Mouse (Mus musculus) cerebellum, adult 2 months (tissue): ENCODE results near the gene Adam1a.

Source experiments
- CTCF ChIP-seq: fragments of 200-500 bp; IDR thresholded peaks from 2 replicates; pipeline ENCODE4 v1.5.1; 2011; ENCODE audit warnings: low read depth, mild to moderate bottlenecking, control low read depth, low read length, moderate library complexity, borderline replicate concordance; ENCODE audit not compliant: insufficient read depth
- POLR2A ChIP-seq: fragments of 200-500 bp; IDR thresholded peaks from 2 replicates; pipeline ENCODE4 v1.6.1; 2011; ENCODE audit warnings: low read length, control low read depth, borderline replicate concordance; ENCODE audit not compliant: insufficient read depth

DNA sequence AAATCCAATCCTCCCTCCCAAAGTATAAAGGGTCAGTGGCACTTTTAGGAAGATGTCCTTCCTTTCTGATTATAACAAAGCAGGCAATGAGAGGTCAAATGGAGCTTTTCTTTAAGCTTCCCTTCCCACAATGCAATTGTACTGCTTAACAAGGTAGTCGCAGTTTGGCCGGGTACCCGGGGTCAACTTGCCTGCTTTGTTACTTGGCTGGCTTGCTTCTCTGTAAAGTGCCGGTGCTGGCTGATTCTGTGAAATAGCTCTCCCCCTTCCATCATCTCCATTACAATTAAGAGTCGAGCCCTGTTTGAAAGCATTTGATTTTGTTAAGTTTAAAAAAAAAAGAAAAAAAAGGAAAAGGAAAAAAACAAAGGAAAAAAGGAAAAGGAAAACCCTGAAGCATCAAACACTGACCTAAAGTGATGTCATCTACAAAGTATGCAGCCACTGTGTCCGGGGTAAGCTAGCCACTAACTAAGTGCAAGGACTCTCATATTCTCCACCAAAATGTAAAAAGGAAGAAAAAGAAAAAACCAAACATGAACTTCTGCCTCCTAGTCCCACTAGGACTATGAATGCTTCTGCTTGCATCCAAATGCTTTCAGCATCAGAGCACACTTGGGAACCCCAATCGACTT lies 8.2 kb downstream of the Adam1a start:
- TF ChIP-seq CTCF, result no peak
- TF ChIP-seq POLR2A, result no peak
